Mouse (Mus musculus): Measurements from ENCODE around the gene Tenm2.

The Tenm2 gene

GRCm38 (mm10) chr11:36256747-36257146 lies 979.0 kb downstream of the Tenm2 start:
- no peak for DNase-seq

DNA sequence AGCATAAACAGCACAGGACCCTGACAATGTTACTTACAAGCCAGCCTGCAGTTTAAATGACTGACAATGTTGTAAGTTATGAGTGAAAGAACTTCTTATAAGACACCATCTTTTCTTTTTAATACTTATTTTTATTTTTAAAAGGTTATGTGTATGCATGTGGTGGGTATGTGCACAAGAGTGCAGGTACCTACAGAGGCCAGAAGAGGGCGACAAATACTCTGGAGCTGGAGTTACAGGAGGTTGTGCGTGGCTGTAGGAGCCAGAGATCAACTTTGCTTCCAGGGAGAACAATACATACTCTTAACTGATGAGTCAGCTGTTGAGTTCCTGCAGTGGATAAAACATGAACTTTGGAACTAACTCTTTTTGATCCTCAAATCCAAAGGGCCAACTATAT lies 981.7 kb downstream of the Tenm2 start:
- DNase-seq: no peak

DNA sequence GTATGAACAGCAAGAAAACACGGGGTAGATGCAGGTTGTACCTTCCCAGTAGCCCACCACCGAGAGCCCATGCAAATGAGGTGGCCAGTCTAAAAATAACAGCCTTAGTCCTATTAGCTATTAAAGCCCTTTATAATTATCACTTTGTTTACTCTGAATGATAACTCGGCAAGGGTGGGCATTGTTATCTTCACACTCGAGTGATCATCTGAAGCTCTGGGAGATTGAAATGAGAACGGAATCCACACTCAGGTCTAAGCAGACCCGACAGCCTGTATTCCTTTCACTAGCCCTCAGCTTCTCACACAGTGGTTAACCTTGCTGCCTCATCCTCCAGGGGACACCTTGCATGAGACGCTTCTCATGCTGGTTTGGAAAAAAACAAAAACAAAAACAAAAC lies 985.7 kb downstream of the Tenm2 start:
- DNase-seq: no peak

- DNase-seq: no peak
Measured at GRCm38 (mm10) chr11:36246152-36246551, 989.6 kb downstream of the Tenm2 start.

GRCm38 (mm10) chr11:36244491-36244882 lies 991.3 kb downstream of the Tenm2 start:
- no peak for DNase-seq

DNA sequence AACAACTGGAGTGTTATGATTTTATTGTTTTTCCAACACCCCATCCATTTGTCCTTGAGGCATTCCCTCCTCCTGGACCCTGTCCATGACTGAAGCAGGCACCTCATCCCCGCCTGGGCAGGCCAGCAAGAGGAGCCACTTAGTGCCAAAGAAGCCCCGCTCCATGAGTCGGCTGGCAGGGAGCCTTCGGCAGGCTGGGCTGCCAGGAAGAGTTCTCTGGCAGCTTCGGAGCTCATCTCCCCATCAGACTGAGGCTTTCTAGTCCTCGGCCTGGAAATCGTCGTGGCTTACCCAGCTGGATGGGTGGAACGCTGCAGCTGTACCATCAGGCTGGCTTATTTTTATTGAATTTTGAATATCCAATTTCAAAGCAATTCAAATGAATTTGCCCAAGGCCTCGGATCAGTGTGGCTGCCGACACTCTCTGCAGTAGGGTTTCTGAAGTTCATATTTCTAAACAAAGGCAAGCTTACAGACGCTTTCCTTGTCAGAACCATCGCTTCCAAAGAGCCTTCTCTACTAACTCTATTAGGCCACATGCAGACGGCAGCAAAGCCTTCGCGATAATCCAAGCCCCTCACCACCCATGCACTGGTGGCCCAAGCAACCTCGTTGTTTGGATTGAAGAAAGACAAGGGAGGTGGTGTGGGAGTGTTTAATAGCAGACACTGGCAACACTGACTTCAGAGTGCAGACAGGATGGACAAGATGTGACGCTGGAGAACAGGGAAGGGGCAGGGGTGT lies 991.8 kb downstream of the Tenm2 start:
- DNase-seq: no peak

GRCm38 (mm10) chr11:36238890-36239289 lies 996.9 kb downstream of the Tenm2 start:
- no peak for DNase-seq

DNA sequence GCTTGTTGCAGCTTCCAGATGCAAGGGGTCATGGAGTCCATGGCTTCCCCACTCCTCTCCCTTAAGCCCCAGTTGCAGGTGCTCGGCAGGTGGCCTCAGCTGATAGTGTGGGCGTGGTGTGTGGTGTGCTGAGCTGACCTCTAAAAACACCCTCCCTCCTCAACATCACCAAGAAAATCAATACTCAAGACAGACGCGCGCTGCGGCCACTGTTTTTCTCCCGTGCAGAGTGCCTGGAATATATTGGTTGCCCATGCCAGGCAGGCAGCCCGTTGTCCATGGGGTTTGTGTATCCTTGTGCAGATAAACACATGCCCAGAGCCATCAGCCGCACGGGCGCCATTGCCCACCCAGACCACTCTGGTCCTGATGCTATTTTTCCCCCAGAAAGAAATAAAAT lies 1007.1 kb downstream of the Tenm2 start:
- no peak for DNase-seq

- no peak for DNase-seq
Measured at GRCm38 (mm10) chr11:36228196-36228595, 1007.6 kb downstream of the Tenm2 start.

- no peak for DNase-seq
Measured at GRCm38 (mm10) chr11:36226061-36226460, 1009.7 kb downstream of the Tenm2 start.

- DNase-seq: no peak
Measured at GRCm38 (mm10) chr11:36223716-36224439, 1011.9 kb downstream of the Tenm2 start.

DNA sequence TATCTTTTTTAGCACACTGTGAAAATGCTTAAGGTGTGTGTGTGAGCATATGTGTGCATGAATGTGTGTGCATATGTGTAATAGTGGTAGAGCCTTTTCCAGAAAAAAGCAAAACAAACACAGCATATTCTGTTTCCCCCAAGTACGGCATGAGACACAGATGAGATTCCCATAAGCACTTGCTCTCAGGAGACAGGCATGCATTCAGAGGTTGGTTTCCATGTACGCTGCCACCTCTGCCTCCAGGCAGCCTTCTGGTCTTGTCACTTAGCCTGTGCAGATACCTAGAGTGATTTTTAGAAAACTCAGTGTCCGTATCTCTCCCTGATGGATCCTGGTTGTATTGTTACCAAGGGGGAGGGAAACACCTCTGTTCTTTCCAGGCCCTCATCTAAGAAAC lies 1013.7 kb downstream of the Tenm2 start:
- DNase-seq: no peak

DNA sequence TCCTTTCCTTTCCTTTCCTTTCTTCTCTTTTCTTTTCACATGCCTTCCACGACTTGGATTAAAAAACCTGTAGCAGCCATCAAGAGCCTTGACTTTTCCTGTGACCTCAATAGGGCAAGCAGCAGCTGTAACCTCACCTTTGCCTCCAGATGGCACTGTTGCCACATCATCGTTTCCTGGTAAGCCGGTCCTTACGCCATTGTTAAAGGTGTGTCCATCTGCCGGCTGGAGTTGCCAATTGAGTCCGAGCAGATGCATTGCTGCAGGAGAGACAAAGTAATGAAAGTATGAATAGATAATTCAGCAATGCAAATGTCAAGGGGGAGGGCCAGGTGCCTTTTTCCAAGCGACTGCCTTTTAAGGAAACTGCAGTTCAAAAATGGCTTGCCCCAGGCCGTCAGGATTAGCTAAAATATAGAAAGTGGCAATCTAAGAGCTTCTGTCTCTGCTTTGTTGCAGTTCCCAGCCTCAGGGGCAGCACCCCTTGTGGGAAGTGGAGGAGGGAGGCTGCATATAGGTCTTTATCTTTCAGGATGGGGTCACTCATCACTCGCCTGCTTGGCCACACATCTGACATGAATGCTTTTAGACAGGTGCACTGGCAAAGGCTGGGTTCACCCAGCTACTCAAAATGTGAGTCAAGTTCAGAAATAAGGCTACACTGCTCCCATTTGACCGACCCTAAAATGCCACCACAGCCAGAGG lies 1014.3 kb downstream of the Tenm2 start:
- peak; percentile 80 for DNase-seq

DNA sequence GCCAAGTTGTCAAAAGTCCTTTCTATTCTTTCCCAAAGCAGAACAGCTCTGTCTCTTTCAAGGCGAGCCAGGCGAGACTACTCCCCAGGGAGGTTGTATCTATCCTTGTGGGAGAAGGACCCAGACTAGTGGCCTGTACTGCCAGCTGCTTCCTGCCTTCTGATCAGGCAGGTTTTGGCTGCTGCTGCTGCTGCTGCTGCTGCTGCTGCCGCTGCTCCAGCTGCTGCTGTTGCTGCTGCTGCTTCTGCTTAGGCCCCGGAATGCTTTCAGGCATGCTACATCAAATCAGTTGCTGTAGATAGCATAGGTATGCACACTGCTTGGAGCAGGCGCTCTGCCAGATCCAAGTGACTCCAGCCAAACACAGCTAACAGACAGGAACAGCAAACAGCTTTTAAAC lies 1015.1 kb downstream of the Tenm2 start:
- DNase-seq: peak; percentile 13

DNA sequence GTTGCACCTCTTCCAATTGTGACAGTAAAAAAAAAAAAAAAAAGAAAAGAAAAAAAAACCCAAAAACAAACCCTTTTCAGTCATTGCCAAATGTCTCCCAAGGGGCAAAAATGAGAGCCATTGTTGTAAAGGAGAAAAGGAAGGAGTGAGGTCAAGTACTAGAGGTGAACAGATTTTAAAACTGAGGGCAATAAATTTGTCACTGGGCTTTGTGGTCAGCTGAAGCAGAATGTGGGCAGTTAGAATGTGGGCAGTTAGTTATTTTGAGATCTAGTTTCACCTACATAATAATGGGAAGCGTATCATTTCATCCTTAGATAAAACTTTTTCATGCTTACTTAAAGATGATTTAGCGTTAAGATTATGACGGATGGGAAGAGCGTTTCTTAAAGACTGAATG lies 1016.2 kb downstream of the Tenm2 start:
- DNase-seq: no peak

DNA sequence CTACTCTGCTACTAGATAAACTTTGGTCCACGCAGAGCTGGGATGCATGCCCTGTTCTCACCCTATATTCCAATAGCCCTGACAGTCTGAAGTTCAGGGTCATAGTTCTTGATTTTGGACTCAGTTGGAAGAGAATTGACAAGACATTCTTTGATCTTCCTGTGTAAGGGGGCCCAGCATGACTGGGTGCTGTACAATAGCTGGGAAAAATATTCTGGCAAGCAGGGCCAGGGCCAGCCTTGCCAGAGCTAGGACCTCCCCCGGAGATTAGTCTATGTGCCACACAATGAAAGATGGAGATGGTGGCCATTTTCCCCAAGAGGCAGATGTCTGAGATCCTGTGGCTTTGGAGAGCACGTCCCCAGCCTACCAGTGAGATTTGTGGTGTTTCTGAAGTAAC lies 1021.2 kb downstream of the Tenm2 start:
- no peak for DNase-seq

DNA sequence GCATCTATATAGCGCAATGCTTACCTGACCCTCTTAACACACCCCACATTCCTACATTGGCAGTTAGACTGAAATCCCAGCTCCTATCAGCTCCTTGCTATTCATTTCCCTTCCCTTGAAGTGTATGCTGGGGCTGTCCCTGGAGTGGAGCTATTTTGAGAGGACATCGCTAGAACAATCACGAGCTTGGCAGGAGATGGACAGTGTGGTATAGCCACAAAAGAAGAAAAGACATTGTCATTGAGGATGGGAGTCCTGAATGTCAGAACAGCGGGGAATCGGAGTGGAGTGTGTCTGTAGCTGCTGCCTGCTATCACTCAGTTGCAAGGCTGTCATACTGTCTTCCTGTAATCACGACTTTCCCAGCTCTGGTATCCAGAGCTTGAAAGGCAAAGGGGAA lies 1031.4 kb downstream of the Tenm2 start:
- no peak for DNase-seq

DNA sequence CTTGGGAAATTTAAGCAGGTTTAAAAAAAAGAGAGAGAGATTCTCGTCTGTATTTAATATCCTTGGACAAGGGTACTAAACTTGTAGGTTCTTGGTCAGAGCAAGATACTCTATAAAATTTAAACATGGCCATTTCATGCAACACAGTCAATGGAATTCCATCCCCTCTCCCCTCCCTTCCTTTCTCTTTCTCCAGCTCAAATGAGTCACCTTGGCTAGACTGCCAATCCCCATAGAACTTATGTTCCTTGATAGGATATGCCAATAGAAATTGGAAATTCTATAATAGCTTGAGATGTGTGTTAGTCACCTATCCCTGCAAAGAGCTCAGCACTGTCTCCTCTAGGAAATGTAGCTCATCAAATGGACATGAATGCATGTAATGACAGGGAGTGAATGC lies 1031.9 kb downstream of the Tenm2 start:
- no peak for DNase-seq

DNA sequence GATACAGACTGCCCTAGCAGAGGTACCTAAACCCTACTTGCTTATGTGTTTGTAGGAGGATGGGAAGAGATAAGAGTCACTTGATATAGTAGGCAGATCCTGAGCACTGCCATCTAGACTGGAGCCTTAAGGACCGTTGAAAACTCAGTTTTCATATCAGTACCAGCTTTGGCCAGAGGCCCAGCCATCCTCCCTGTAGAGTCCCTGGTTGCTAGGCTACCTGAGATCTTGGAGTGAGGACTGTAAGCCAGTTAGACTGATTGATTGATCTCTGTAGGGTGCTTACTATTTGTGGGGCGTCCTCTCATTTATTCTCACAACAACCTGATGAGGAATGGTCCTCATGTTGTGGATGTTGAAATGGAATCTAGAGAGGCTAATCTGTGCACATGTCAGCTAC lies 1041.4 kb downstream of the Tenm2 start:
- no peak for DNase-seq

DNA sequence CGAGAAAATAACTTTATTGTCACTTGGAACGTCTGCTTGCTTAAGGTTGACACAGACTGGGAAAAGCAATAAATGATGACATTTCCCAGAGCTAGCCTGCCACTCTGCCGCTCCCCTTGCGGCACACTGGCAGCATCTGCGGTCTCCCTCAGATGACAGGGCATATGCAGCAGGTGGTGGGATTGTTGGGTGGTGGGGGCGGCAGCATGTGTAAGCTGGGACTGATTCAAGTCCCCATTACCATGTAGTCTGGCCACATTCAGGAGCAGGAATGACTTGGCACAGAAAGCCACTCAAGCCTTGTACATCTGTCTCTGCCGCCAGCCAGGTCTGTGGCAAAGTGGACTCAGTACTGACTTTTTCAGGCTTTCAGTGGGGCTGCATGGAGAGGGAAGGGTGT lies 1059.7 kb downstream of the Tenm2 start:
- no peak for DNase-seq

- no peak for DNase-seq
Measured at GRCm38 (mm10) chr11:36173076-36173690, 1062.6 kb downstream of the Tenm2 start.

DNA sequence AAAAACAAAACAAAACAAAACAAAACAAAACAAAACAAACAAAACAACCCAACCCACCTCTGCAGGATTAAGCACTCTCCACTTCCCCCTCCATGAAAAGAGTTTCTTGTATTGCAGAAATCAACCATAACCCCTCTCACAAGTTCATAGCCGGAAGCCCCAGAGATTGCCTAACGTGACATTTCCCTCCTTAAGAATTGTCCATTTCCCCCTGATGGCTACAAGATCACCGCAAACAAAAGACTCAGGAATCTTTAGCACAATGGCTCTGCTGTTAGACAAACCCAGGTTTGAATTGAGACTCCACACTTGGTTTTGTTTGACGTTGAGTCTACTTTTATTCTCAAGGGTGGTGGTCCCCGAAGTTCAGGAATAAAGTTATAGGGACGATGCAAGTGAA lies 1063.2 kb downstream of the Tenm2 start:
- no peak for DNase-seq

- no peak for DNase-seq
Measured at GRCm38 (mm10) chr11:36171991-36172390, 1063.8 kb downstream of the Tenm2 start.

GRCm38 (mm10) chr11:36171221-36171620 lies 1064.5 kb downstream of the Tenm2 start:
- DNase-seq: no peak

Data from kidney, adult 18-20 months (tissue).